Mouse (Mus musculus) left cerebral cortex, adult 2 months (tissue): ENCODE measurements at regions not wholly inside any gene's neighbourhood (a gene's known extent, or its start where the extent isn't known, plus 50 kb on each side); places are given as distances from the start of the nearest gene placed in this dataset.
"Not testable (repeated sequence)": the region's sequence is repeated elsewhere in the genome, so short reads cannot be mapped to it uniquely, and the experiment has no call there.

Experiments
- DNase-seq, 2 experiments: peaks; one replicate each; pipeline ENCODE4 v3.0.0; 2021 to 2022; ENCODE audit warnings: low spot score in 2 of 2, mixed read lengths in 1 of 2; ENCODE audit errors: extremely low spot score in 1 of 2
- H3K27ac ChIP-seq: fragments of 200-600 bp; 2 replicates; pipeline ENCODE4 v1.8.1; 2022
- H3K4me3 ChIP-seq: fragments of 200-600 bp; 2 replicates; pipeline ENCODE4 v1.8.1; 2022
- CTCF ChIP-seq: fragments of 200-600 bp; IDR thresholded peaks from 2 replicates; pipeline ENCODE4 v1.8.1; 2022; ENCODE audit warnings: antibody characterized with exemption, mild to moderate bottlenecking, moderate library complexity
- intact Hi-C: fragments of 180-260 bp; cut with DNase I; formaldehyde crosslinking; loops from one replicate; pipeline ENCODE4 v1.15.1; 2025

GRCm38 (mm10) chr10:30470831-30471230 is 129.7 kb downstream of the Trmt11 start:
- Histone ChIP-seq H3K27ac (no peak overlapping the region), H3K4me3 (no peak overlapping the region)
- TF ChIP-seq CTCF = no peak
- intact Hi-C loops = no loop called here
- no peak for DNase-seq

- no peak for DNase-seq
- intact Hi-C loops = no loop called here
- no peak for TF ChIP-seq CTCF
- no peak overlapping the region for H3K27ac ChIP-seq
- no peak overlapping the region for H3K4me3 ChIP-seq
Observed at GRCm38 (mm10) chr10:30450616-30451015, 149.9 kb downstream of the Trmt11 start.

- intact Hi-C loops = no loop called here
- Histone ChIP-seq H3K27ac (no peak overlapping the region), H3K4me3 (no peak overlapping the region)
- no peak for DNase-seq
- TF ChIP-seq CTCF = no peak
Observed at GRCm38 (mm10) chr10:30447057-30447456, 153.5 kb downstream of the Trmt11 start.

GRCm38 (mm10) chr10:30446572-30446971 is 154.0 kb downstream of the Trmt11 start:
- Histone ChIP-seq H3K27ac (no peak overlapping the region), H3K4me3 (no peak overlapping the region)
- DNase-seq = no peak
- intact Hi-C loops = no loop called here
- no peak for TF ChIP-seq CTCF

- TF ChIP-seq CTCF = no peak
- no peak for DNase-seq
- Histone ChIP-seq H3K27ac (no peak overlapping the region), H3K4me3 (no peak overlapping the region)
- intact Hi-C loops = no loop called here
Observed at GRCm38 (mm10) chr10:30439802-30440201, 160.7 kb downstream of the Trmt11 start.

- intact Hi-C loops = no loop called here
- Histone ChIP-seq H3K27ac (no peak overlapping the region), H3K4me3 (no peak overlapping the region)
- no peak for DNase-seq
- TF ChIP-seq CTCF = no peak
Observed at GRCm38 (mm10) chr10:30426420-30426923, 174.1 kb downstream of the Trmt11 start.

GRCm38 (mm10) chr10:30419391-30420043 is 181.0 kb downstream of the Trmt11 start:
- no peak for DNase-seq
- intact Hi-C loops = loop anchor here (2.0 to 10.0 kb wide), 2 partner anchors 615 to 885 kb away; partner anchors contain the start of gene Rspo3
- Histone ChIP-seq H3K4me3 (no peak overlapping the region), H3K27ac (no peak overlapping the region)
- peak; percentile 48 for TF ChIP-seq CTCF

- no peak for DNase-seq
- Histone ChIP-seq H3K27ac (no peak overlapping the region), H3K4me3 (no peak overlapping the region)
- intact Hi-C loops = loop anchor here (10.0 kb wide), 1 partner anchor 612 kb away; no protein-coding TSS in a partner anchor
- TF ChIP-seq CTCF = no peak
Observed at GRCm38 (mm10) chr10:30416314-30416713, 184.2 kb downstream of the Trmt11 start.

- no peak for DNase-seq
- Histone ChIP-seq H3K4me3 (no peak overlapping the region), H3K27ac (no peak overlapping the region)
- no peak for TF ChIP-seq CTCF
- intact Hi-C loops = loop anchor here (10.0 kb wide), 1 partner anchor 607 kb away; no protein-coding TSS in a partner anchor
Observed at GRCm38 (mm10) chr10:30411736-30412135, 188.8 kb downstream of the Trmt11 start.

GRCm38 (mm10) chr10:30405669-30406393 is 194.7 kb downstream of the Trmt11 start:
- Histone ChIP-seq H3K4me3 (no peak overlapping the region), H3K27ac (no peak overlapping the region)
- no peak for DNase-seq
- intact Hi-C loops = no loop called here
- TF ChIP-seq CTCF = no peak

GRCm38 (mm10) chr10:30370542-30370941 is 170.2 kb upstream of the Cenpw start:
- DNase-seq = no peak
- no peak overlapping the region for H3K27ac ChIP-seq
- intact Hi-C loops = no loop called here
- no peak for TF ChIP-seq CTCF
- H3K4me3 ChIP-seq = no peak overlapping the region

GRCm38 (mm10) chr10:30360811-30361210 is 160.5 kb upstream of the Cenpw start:
- H3K4me3 ChIP-seq, DNase-seq, intact Hi-C loops, H3K27ac ChIP-seq: not testable (repeated sequence)

GRCm38 (mm10) chr10:30359051-30359450 is 158.7 kb upstream of the Cenpw start:
- intact Hi-C loops = no loop called here
- Histone ChIP-seq H3K4me3 (no peak overlapping the region), H3K27ac (no peak overlapping the region)
- no peak for TF ChIP-seq CTCF
- DNase-seq = no peak
